Mouse (Mus musculus): Measurements from ENCODE around the gene Ruvbl2.
"Not testable (repeated sequence)": the region's sequence is repeated elsewhere in the genome, so short reads cannot be mapped to it uniquely, and the experiment has no call there.

Ruvbl2 gene

DNA sequence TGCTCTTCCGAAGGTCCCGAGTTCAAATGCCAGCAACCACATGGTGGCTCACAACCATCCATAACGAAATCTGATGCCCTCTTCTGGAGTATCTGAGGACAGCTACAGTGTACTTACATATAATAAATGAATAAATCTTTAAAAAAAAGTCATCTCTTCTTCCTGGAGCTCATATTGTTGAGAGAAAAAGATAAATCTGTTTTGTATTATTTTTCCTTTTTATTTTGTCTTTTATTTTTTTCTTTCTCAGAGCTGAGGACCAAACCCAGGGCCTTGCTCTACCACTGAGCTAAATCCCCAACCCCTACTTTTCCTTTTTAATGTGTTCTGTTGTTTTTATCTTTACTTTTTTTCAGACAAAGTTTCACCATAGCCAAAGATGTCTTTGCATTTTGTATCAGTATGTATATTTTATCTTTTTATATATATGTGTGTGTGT is 41.5 kb downstream of the Ruvbl2 start:
- DNase-seq, result not testable (repeated sequence)

DNA sequence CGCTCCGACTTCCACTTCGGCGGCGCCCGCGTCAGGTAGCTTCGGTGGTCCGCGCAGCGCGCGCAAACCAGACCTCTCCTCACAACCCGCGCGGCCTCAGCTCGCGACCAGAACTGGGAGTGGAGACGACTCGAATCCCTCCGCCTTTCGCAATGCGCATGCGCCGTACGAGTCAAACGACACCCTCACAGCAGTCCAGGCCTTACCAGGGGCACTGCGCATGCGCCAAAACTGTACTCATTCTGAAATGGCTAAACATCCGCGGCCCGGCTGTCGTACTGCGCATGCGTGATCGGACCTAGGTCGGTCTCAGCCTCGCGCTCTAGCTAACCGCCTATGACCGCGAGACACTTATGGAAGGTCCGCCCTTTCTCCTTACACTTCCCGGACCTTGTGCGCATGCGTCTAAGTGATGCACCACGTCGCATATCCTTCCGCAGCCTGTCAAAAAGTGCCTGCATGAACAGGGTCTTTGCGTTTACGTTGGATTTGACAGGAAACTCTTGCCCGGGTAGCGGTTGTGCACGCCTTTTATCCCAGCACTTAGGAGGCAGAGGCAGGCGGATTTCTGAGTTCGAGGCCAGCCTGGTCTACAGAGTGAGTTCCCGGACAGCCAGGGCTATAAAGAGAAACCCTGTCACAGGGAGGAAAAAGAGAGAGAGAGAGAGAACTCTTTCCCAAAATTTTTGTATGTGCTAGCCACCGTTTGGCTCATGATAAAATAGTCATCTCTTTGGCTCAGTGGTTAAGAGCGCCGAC is 42.1 kb downstream of the Ruvbl2 start, which contains the start of gene Snrnp70:
TSS of gene Snrnp70 (minus strand) at position 165 of the 759 bp plus-strand sequence.
- DNase-seq, result peak; percentile 100

DNA sequence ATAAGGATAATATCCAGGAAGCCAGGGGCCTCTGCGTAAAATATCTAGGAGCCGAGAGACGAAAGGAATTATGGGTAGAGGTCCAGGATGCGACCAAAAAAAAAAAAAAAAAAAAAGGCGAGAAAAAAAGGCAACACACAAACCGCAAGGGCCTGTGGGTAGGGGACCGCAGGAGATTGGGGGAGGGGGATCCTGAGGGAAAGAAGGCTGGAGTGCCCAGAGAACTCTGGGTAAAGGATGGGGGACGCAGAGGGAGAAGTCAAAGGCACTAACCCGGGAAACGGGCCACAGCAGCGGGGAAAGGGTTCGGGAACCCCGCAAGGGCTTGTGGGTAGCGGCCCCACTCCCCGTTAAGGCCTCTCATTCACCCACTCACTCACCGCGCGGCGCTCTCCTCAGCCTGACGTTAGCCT is 42.8 kb downstream of the Ruvbl2 start:
- no peak for DNase-seq

DNA sequence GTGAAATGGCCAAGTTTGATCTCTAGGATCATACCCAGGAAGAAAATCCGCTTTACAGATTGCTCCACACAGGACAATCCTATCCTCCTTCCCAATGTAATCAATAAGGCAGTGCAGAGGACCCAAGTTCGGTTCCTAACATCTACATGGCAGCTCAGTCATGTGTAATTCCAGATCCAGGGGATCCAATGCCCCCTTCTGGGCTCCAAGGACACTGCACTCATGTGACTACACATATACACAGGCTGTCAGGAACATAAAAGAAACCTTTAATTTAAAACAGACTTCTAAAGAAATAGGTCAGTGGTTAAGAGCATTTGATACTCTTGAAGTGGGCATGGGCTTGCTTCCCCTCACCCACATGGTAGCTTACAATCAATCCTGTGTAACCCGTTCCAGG is 51.8 kb downstream of the Ruvbl2 start:
- no peak for DNase-seq

DNA sequence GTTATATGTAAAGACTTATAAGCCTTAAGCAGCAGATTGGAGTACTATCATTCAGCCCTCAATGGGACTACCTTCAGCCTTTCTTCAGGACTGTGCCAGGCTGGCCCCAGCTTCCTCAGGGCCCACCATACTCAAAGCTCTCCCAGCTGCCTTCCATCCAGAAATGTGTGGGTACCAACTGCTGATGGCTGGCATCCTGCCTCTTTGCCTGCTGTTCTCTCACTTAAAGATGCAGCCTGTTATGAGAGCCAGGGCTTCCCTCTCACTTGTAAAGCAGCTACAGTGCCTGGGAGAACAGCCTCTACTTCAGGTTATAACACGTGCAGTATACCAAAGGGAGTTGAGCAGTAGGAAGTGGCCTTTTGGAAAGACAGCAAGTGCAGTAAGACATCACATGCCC is 61.8 kb downstream of the Ruvbl2 start:
- DNase-seq, result no peak

DNA sequence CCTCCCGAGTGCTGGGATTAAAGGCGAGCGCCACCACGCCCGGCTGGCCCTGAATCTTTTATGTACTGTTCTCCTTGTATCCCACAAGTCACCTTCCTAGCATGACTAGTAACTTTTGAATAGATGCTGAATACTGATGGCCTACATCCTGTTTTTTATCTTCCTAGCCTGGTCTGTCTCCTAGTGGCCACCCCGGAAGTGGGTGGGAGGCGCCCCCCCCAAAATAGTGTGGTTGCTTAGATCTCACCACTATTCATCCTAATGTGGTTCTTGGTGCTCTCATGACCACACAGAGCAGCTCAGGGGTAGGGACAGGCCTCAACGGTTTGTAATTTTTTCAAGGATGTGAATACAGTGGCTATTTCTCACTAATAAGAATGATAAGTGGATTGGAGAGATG is 63.3 kb downstream of the Ruvbl2 start:
- DNase-seq, result no peak

DNA sequence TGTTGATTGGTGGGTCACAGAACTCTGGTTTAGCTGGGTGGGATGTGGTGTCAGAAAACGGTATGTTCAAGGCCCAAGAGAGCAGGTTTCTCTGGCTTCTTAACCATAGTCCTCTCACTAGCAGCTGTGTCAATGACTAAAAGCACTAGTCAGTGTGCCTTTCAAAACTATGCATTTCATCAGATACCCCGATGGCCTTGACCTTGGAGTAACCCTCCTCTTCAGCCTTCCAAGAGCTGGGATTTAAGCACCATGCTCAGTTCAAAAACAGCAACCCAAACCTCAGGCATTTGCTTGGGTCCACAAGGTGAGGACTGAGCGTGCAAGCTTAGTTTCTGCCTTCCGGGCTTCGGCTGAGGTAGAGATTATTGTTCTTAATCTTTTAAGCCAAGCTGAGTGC is 65.5 kb downstream of the Ruvbl2 start:
- no peak for DNase-seq
